Mouse (Mus musculus): ENCODE results near the gene Alpk3.
A peak's percentile ranks its signal among the peaks of the same experiment; 100 is the strongest.
"Not testable (repeated sequence)": the region's sequence is repeated elsewhere in the genome, so short reads cannot be mapped to it uniquely, and the experiment has no call there.

The Alpk3 gene

GRCm38 (mm10) chr7:81131864-81132263, 74.5 kb downstream of the Alpk3 start:
- DNase-seq (ENCODE audit: low read depth): no peak

- DNase-seq (ENCODE audit: low read depth): peak; percentile 54
These were observed 75.5 kb downstream of the Alpk3 start for GRCm38 (mm10) chr7:81132851-81133279.

- DNase-seq (ENCODE audit: low read depth): no peak
These were observed 76.0 kb downstream of the Alpk3 start for GRCm38 (mm10) chr7:81133416-81133815.

- DNase-seq (ENCODE audit: low read depth): no peak
These were observed 76.5 kb downstream of the Alpk3 start for GRCm38 (mm10) chr7:81133941-81134340.

- peak; percentile 92 for DNase-seq (ENCODE audit: low read depth)
These were observed 77.2 kb downstream of the Alpk3 start for GRCm38 (mm10) chr7:81134614-81135067.

- DNase-seq (ENCODE audit: low read depth): no peak
These were observed 79.9 kb downstream of the Alpk3 start for GRCm38 (mm10) chr7:81137292-81137691.

GRCm38 (mm10) chr7:81139100-81139499, 81.7 kb downstream of the Alpk3 start:
- peak; percentile 29 for DNase-seq (ENCODE audit: low read depth)

GRCm38 (mm10) chr7:81139671-81140404, 82.4 kb downstream of the Alpk3 start:
- no peak for DNase-seq (ENCODE audit: low read depth)

GRCm38 (mm10) chr7:81141541-81141940, 84.1 kb downstream of the Alpk3 start:
- DNase-seq (ENCODE audit: low read depth): no peak

GRCm38 (mm10) chr7:81143056-81143455, 85.7 kb downstream of the Alpk3 start:
- not testable (repeated sequence) for DNase-seq (ENCODE audit: low read depth)

- no peak for DNase-seq (ENCODE audit: low read depth)
These were observed 92.4 kb downstream of the Alpk3 start for GRCm38 (mm10) chr7:81149759-81150158.

GRCm38 (mm10) chr7:81151216-81151615, 93.8 kb downstream of the Alpk3 start:
- DNase-seq (ENCODE audit: low read depth): no peak

- no peak for DNase-seq (ENCODE audit: low read depth)
These were observed 94.9 kb downstream of the Alpk3 start for GRCm38 (mm10) chr7:81152306-81152705.

GRCm38 (mm10) chr7:81152826-81153225, 95.4 kb downstream of the Alpk3 start:
- DNase-seq (ENCODE audit: low read depth): no peak

- DNase-seq (ENCODE audit: low read depth): no peak
These were observed 95.9 kb downstream of the Alpk3 start for GRCm38 (mm10) chr7:81153327-81153726.

GRCm38 (mm10) chr7:81154244-81154643, 96.8 kb downstream of the Alpk3 start:
- DNase-seq (ENCODE audit: low read depth): not testable (repeated sequence)

GRCm38 (mm10) chr7:81154960-81155359, 97.6 kb downstream of the Alpk3 start:
- DNase-seq (ENCODE audit: low read depth): peak; percentile 87

Data from NIH3T3 (cell line).